Mouse (Mus musculus): ENCODE data around the gene Tmem74b. TPM values are rescaled to one million over a fixed set of nuclear protein-coding genes. Genes with fewer than 3 reads are reported as not detected.

The Tmem74b gene
- total and polyA plus RNA-seq, 3 experiments = not detected

DNA sequence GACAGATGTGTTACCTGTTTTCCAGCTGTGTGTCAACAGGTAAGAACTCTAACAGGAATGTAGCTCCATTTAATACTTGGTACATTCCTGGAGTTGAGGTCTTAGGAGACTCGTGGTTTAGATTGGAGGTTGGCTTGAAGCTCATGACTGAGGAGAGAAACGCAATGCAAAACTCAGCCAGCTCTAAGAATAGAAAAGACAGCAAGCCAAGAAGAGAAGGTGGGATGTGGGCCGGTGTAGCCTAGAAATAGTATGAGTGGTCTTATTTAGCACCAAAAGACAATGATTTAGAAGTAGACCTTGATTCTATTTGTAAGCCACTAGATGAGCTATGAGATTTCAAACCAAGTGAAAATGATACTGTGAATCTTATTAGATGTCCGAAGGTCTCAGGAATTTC, 13.7 kb downstream of the Tmem74b start:
- no peaks in the 10 kb centered on the region for H3K79me2 ChIP-seq (ENCODE audit: control insufficient read depth, insufficient read depth, low read length, poor library complexity)
- no peak overlapping the region for H3K4me3 ChIP-seq (ENCODE audit: control insufficient read depth in 1 of 2, insufficient read depth in 1 of 2, low read depth in 2 of 2, low read length in 2 of 2)
- no peaks in the 10 kb centered on the region; a peak in 1 of 4 replicates for H3K36me3 ChIP-seq (ENCODE audit: control insufficient read depth in 1 of 2, insufficient read depth in 2 of 2, low read length in 2 of 2)

DNA sequence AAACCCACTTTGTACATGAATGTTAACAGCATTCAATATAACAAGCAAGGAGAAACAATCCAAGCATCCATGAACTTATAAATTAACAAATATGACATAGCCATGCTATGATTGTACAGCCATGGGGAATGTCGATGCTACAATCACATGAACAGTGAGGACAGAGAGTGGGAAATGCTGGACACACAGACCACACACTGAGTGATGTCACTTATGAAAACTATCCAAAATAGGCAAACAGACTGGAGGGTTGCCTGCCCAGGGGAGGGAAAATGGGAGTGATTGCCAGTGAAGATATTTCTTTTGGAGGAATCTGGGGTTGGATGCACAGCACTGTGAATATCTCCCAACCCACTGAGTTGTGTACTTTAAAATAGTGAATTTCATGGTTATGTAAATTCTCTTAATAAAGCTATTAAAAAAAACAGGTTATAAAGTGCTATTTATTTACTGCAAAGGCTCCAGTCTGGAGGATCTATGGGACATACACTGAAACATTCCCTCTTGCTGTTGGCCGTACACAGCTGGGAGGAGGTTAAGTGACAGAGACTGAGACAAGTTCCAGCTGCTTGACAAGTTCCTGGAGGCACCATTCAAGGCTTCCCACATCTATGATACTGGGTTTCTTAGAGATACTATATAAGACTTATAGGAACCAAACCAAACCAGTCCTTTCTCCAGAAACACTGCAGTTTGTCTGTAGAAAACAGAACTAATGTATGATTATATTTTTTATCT, 14.7 kb downstream of the Tmem74b start:
- Histone ChIP-seq H3K9me3 (replicated peaks; ENCODE audit: insufficient read depth, low read length) (no peaks in the 10 kb centered on the region), H3K9ac (ENCODE audit: control insufficient read depth, low read depth, low read length, poor library complexity, severe bottlenecking) (no peak overlapping the region), H3K79me2 (ENCODE audit: control insufficient read depth, insufficient read depth, low read length, poor library complexity) (no peaks in the 10 kb centered on the region), H3K27ac (ENCODE audit: control insufficient read depth, low read depth, low read length) (no peak overlapping the region), H3K4me1 (ENCODE audit: control insufficient read depth in 1 of 2, insufficient read depth in 2 of 2, low read length in 2 of 2) (no peaks in the 10 kb centered on the region), H3K36me3 (ENCODE audit: control insufficient read depth in 1 of 2, insufficient read depth in 2 of 2, low read length in 2 of 2) (peaks cover 0 to 5% of the 10 kb centered on the region in 2 experiments; a peak in 1 of 4 replicates), H3K4me3 (ENCODE audit: control insufficient read depth in 1 of 2, insufficient read depth in 1 of 2, low read depth in 2 of 2, low read length in 2 of 2) (no peak overlapping the region), H3K27me3 (ENCODE audit: control insufficient read depth in 1 of 2, insufficient read depth in 2 of 2, low read length in 2 of 2) (no peaks in the 10 kb centered on the region)
- no peak for TF ChIP-seq RAD21 (IDR thresholded peaks at IDR 0.05; ENCODE audit: low read depth, low read length)
- TF ChIP-seq NELFE (IDR thresholded peaks at IDR 0.05; ENCODE audit: low read depth, low read length) = no peak
- TF ChIP-seq MXI1 (IDR thresholded peaks at IDR 0.05; ENCODE audit: low read depth, low read length) = no peak
- TF ChIP-seq MYB (IDR thresholded peaks at IDR 0.05; ENCODE audit: low read depth, low read length) = no peak
- TF ChIP-seq POLR2AphosphoS5 (IDR thresholded peaks at IDR 0.05; ENCODE audit: borderline replicate concordance, low read depth, low read length) = no peak
- no peak for TF ChIP-seq MAFK (IDR thresholded peaks at IDR 0.05; ENCODE audit: borderline replicate concordance, low read depth, low read length)
- no peak for TF ChIP-seq JUND (IDR thresholded peaks at IDR 0.05; ENCODE audit: low read depth, low read length)
- TF ChIP-seq GABPA (IDR thresholded peaks at IDR 0.05; ENCODE audit: low read depth, low read length) = no peak
- TF ChIP-seq CHD1 (IDR thresholded peaks at IDR 0.05; ENCODE audit: low read depth, low read length) = no peak
- no peak for TF ChIP-seq MAX (IDR thresholded peaks at IDR 0.05; ENCODE audit: low read length)
- TF ChIP-seq BHLHE40 (IDR thresholded peaks at IDR 0.05; ENCODE audit: borderline replicate concordance, low read depth, low read length) = no peak
- no peak for TF ChIP-seq EP300 (IDR thresholded peaks at IDR 0.05; ENCODE audit: low read depth in 1 of 2, low read length in 2 of 2)
- DNase-seq (ENCODE audit: low read depth, low spot score) = no peak

More for the DNA sequence above, 13.7 kb downstream of the Tmem74b start:
- no peak for DNase-seq (ENCODE audit: low read depth, low spot score)
- Histone ChIP-seq H3K9me3 (replicated peaks; ENCODE audit: insufficient read depth, low read length) (no peaks in the 10 kb centered on the region), H3K27me3 (ENCODE audit: control insufficient read depth in 1 of 2, insufficient read depth in 2 of 2, low read length in 2 of 2) (no peaks in the 10 kb centered on the region), H3K4me1 (ENCODE audit: control insufficient read depth in 1 of 2, insufficient read depth in 2 of 2, low read length in 2 of 2) (no peaks in the 10 kb centered on the region), H3K27ac (ENCODE audit: control insufficient read depth, low read depth, low read length) (no peak overlapping the region), H3K9ac (ENCODE audit: control insufficient read depth, low read depth, low read length, poor library complexity, severe bottlenecking) (no peak overlapping the region)
- TF ChIP-seq ZMIZ1 (IDR thresholded peaks at IDR 0.05; ENCODE audit: low read depth, low read length) = no peak
- TF ChIP-seq NELFE (IDR thresholded peaks at IDR 0.05; ENCODE audit: low read depth, low read length) = no peak
- TF ChIP-seq RAD21 (IDR thresholded peaks at IDR 0.05; ENCODE audit: low read depth, low read length) = no peak
- TF ChIP-seq ZC3H11A (IDR thresholded peaks at IDR 0.05; ENCODE audit: low read depth, low read length) = no peak
- TF ChIP-seq CHD2 (IDR thresholded peaks at IDR 0.05; ENCODE audit: low read length) = no peak
- TF ChIP-seq MAZ (IDR thresholded peaks at IDR 0.05; ENCODE audit: low read depth, low read length) = no peak
